9 mouse cellular contexts compared by ENCODE assay signal in genomic region chr2:11059731-11060425, GRCm38 (mm10).
A peak's percentile ranks its signal among the peaks of the same experiment; 100 is the strongest.
DNase-seq lines count a peak whose midpoint lies in the region; ATAC-seq and TF ChIP-seq lines count a peak whose summit lies in the region.
"Had no signal": no experiment of that assay in that cellular context is flagged by ENCODE, and none has a peak within 500 bp of the region (broad histone marks: within the 10 kb centered on the region; RNA-seq: fewer than 3 reads in every experiment).

No protein-coding gene starts in this region.

- TF ChIP-seq CTCF in ES-Bruce4 (IDR thresholded peaks at IDR 0.05; ENCODE audit: low read depth, low read length) = peak; percentile 37
- peak; percentile 86 for TF ChIP-seq CTCF in kidney, postnatal 0 days (IDR thresholded peaks at IDR 0.05; ENCODE audit: low read depth)
- peak; percentile 44 for TF ChIP-seq CTCF in lung, adult 2 months (IDR thresholded peaks at IDR 0.05; ENCODE audit: insufficient read depth, low read length)

- TF ChIP-seq EP300 in ES-Bruce4 (IDR thresholded peaks at IDR 0.05; ENCODE audit: insufficient read depth, low read depth, low read length) = no peak

- no peak for TF ChIP-seq POLR2A in ES-Bruce4 (IDR thresholded peaks at IDR 0.05; ENCODE audit: insufficient read depth, low read length)
- TF ChIP-seq POLR2A in lung, adult 2 months (IDR thresholded peaks at IDR 0.05; ENCODE audit: borderline replicate concordance, extremely low read depth, low read depth, low read length) = no peak

- peak; percentile 54 for ATAC-seq in activated CD4-positive, CD25-positive, alpha-beta regulatory T cell, adult 4 months
- peak; percentile 59; the same call in 1 of the 2 replicates for ATAC-seq in kidney, postnatal 0 days (replicated peaks; ENCODE audit: low FRiP score, low read depth)

- no peaks in the 10 kb centered on the region for H3K27me3 ChIP-seq in ES-Bruce4 (ENCODE audit: control insufficient read depth, insufficient read depth, low read length, poor library complexity, severe bottlenecking)
- H3K27me3 ChIP-seq in kidney, postnatal 0 days (ENCODE audit: insufficient read depth, low read length) = no peaks in the 10 kb centered on the region
- H3K27me3 ChIP-seq: liver, embryonic 15.5 days had no signal

- H3K27ac ChIP-seq in ES-Bruce4 (ENCODE audit: insufficient read depth, low read length) = no peak overlapping the region
- H3K27ac ChIP-seq in kidney, postnatal 0 days = no peak overlapping the region
- H3K27ac ChIP-seq: liver, embryonic 15.5 days had no signal

- H3K4me1 ChIP-seq in ES-Bruce4 (ENCODE audit: control insufficient read depth, insufficient read depth, low read length) = no peaks in the 10 kb centered on the region
- H3K4me1 ChIP-seq in kidney, postnatal 0 days (replicated peaks; ENCODE audit: insufficient read depth, low read length) = no peaks in the 10 kb centered on the region
- no peaks in the 10 kb centered on the region for H3K4me1 ChIP-seq in lung, adult 2 months (ENCODE audit: control insufficient read depth, insufficient read depth, low read length)
- H3K4me1 ChIP-seq: liver, embryonic 15.5 days had no signal

- 19% methylated on average over 9 of the region's 9 CpGs for WGBS in kidney, postnatal 0 days
- 21% methylated on average over 9 of the region's 9 CpGs for WGBS in lung, adult 2 months

- H3K4me3 ChIP-seq in ES-Bruce4 (ENCODE audit: low read depth, low read length) = no peak overlapping the region
- H3K4me3 ChIP-seq in kidney, postnatal 0 days (replicated peaks; ENCODE audit: low read depth, low read length) = no peak overlapping the region
- H3K4me3 ChIP-seq in lung, adult 2 months (replicated peaks; ENCODE audit: extremely low read depth, low read depth, low read length) = no peak overlapping the region
- H3K4me3 ChIP-seq: liver, embryonic 15.5 days had no signal

- peak; percentile 81 for DNase-seq in embryo, embryonic 10 days (ENCODE audit: low spot score)
- DNase-seq in gastrocnemius, postnatal 25 days = peak; percentile 11
- peak; percentile 82 for DNase-seq in kidney, postnatal 0 days (ENCODE audit: low spot score)
- peak; percentile 2 for DNase-seq in lung, adult 2 months
- DNase-seq in retina, adult 2 months (ENCODE audit: low read depth, low spot score) = peak; percentile 22
- DNase-seq in yolk sac, embryonic 10.5 days (ENCODE audit: low spot score) = no peak

- H3K9ac ChIP-seq in ES-Bruce4 (ENCODE audit: low read depth, poor library complexity, severe bottlenecking) = no peak overlapping the region
- no peak overlapping the region for H3K9ac ChIP-seq in kidney, postnatal 0 days (ENCODE audit: low read depth, low read length)
- H3K9ac ChIP-seq: liver, embryonic 15.5 days had no signal

- no peak overlapping the region for H3K4me2 ChIP-seq in kidney, postnatal 0 days (ENCODE audit: low read length)
- H3K4me2 ChIP-seq: liver, embryonic 15.5 days had no signal

- no peaks in the 10 kb centered on the region for H3K36me3 ChIP-seq in ES-Bruce4 (ENCODE audit: control insufficient read depth, insufficient read depth, low read length, poor library complexity, severe bottlenecking)
- H3K36me3 ChIP-seq in kidney, postnatal 0 days (ENCODE audit: insufficient read depth, low read length) = no peaks in the 10 kb centered on the region
- H3K36me3 ChIP-seq: liver, embryonic 15.5 days had no signal

- H3K9me3 ChIP-seq in ES-Bruce4 (replicated peaks; ENCODE audit: control insufficient read depth, insufficient read depth, low read length, poor library complexity, severe bottlenecking) = no peaks in the 10 kb centered on the region
- H3K9me3 ChIP-seq in kidney, postnatal 0 days (replicated peaks; ENCODE audit: low read length) = no peaks in the 10 kb centered on the region
- H3K9me3 ChIP-seq: liver, embryonic 15.5 days had no signal
